Mouse (Mus musculus) limb, embryonic 15.5 days (tissue): ENCODE measurements at regions not wholly inside any gene's neighbourhood (a gene's known extent, or its start where the extent isn't known, plus 50 kb on each side); places are given as distances from the start of the nearest gene placed in this dataset.

Experiments
- ATAC-seq: fragments of 200-750 bp; cut with Nextera tagmentation; 2 replicates; pipeline ENCODE4 v1.8.0; 2017; ENCODE audit warnings: low read depth, moderate TSS enrichment; ENCODE audit not compliant: insufficient number of reproducible peaks, low FRiP score, low TSS enrichment
- H3K27ac ChIP-seq: fragments of 300-500 bp; sonication (generic); 2 replicates; pipeline ENCODE4 v1.5.1; 2015; ENCODE audit warnings: moderate library complexity, mild to moderate bottlenecking, inconsistent platforms
- H3K27me3 ChIP-seq: fragments of 300-500 bp; sonication (generic); 2 replicates; pipeline ENCODE4 v1.6.1; 2015; ENCODE audit warnings: inconsistent platforms
- H3K36me3 ChIP-seq: fragments of 300-500 bp; sonication (generic); 2 replicates; pipeline ENCODE4 v1.6.1; 2015; ENCODE audit warnings: inconsistent platforms
- H3K4me1 ChIP-seq: fragments of 300-500 bp; sonication (generic); 2 replicates; pipeline ENCODE4 v1.6.1; 2015; ENCODE audit warnings: inconsistent platforms
- H3K4me2 ChIP-seq: fragments of 300-500 bp; sonication (generic); 2 replicates; pipeline ENCODE4 v1.6.1; 2015; ENCODE audit warnings: mild to moderate bottlenecking, inconsistent platforms
- H3K4me3 ChIP-seq: fragments of 300-500 bp; sonication (generic); 2 replicates; pipeline ENCODE4 v1.5.1; 2015; ENCODE audit warnings: mild to moderate bottlenecking, inconsistent platforms
- H3K9ac ChIP-seq: fragments of 300-500 bp; sonication (generic); 2 replicates; pipeline ENCODE4 v1.6.1; 2015; ENCODE audit warnings: inconsistent platforms
- H3K9me3 ChIP-seq: fragments of 300-500 bp; sonication (generic); 2 replicates; pipeline ENCODE4 v1.6.1; 2016; ENCODE audit warnings: inconsistent platforms
- WGBS: fragments of 180-500 bp; shearing (Covaris S2); methylation state at CpG from one replicate; pipeline ENCODE4 v1.1.7; 2015; 5-methylcytosine and 5-hydroxymethylcytosine counted together

DNA sequence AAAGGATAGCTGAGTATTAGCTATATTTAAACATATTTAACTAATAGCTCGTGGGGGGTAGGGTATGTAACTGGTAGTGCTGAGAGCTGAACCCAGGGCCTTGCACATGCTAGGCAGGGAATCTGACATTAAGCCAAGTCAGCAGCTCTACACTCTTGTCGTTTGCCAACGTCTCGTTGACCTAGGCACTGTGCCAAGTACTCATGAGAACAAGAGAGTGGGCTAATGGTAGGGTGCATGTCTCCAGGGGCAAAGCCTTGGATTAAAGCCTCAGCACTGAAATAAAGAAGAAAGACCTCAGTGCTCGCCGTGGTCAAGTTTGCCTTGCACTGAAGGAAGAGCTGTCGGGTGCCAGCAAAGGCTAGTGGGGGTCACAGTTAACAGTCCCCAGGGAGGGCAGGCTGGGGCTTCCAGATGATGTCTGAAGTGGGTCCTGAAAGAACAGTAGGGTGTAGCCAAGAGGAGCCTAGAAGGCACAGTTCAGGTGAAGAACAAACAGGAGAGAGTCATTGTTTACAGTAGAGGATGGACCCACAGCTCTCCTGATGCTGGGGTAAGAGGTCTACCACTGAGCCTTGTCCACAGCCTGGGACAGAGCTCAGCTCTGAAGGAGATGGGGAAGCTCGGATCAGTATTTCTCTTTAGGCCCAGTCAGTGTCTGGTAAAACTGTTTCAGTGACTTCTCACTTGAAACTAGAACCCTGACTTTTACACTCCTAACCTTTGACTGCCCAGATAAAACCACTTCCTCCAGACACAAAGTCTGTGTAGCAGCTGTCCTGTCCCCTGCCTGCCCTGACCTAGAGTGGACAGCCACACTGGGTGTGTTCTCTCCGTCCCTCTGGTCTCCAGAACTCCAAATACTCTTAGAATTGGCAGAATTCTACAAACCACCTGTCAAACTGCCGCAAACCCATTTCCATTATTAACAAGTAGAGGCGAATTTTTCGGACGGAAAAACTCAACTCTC lies 121.7 kb upstream of the Jarid2 start:
- Histone ChIP-seq H3K4me3 (no peak overlapping the region), H3K27ac (no peak overlapping the region), H3K4me2 (no peak overlapping the region), H3K36me3 (no peaks in the 10 kb centered on the region), H3K9ac (no peak overlapping the region), H3K9me3 (no peaks in the 10 kb centered on the region), H3K27me3 (no peaks in the 10 kb centered on the region), H3K4me1 (peaks cover 8% of the 10 kb centered on the region)
- 65% methylated on average over 13 of the region's 13 CpGs for WGBS
- ATAC-seq: no peak

DNA sequence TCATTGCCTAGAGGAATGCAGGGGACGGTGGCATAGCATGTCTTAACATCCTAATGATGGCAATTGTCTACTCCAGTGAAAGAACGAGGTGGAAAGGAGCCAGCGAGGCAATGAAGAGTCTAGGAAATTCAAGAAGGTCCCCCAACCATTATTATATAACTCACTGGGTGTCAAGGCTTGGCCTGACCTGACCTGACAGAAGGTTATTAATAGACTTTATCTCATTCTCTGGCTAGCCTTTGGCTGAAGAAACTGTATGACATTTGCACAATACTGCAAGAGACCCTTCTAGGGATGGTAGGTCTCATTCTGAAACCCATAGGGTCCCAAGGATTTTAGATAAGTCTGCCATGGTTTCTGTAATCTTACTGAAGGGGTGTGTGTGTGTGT lies 121.0 kb upstream of the Jarid2 start:
- Histone ChIP-seq H3K4me1 (peaks cover 8% of the 10 kb centered on the region), H3K4me2 (no peak overlapping the region), H3K27me3 (no peaks in the 10 kb centered on the region), H3K4me3 (no peak overlapping the region), H3K36me3 (no peaks in the 10 kb centered on the region), H3K9me3 (no peaks in the 10 kb centered on the region), H3K9ac (no peak overlapping the region), H3K27ac (no peak overlapping the region)
- ATAC-seq: no peak
- 78% methylated on average over 3 of the region's 3 CpGs for WGBS

DNA sequence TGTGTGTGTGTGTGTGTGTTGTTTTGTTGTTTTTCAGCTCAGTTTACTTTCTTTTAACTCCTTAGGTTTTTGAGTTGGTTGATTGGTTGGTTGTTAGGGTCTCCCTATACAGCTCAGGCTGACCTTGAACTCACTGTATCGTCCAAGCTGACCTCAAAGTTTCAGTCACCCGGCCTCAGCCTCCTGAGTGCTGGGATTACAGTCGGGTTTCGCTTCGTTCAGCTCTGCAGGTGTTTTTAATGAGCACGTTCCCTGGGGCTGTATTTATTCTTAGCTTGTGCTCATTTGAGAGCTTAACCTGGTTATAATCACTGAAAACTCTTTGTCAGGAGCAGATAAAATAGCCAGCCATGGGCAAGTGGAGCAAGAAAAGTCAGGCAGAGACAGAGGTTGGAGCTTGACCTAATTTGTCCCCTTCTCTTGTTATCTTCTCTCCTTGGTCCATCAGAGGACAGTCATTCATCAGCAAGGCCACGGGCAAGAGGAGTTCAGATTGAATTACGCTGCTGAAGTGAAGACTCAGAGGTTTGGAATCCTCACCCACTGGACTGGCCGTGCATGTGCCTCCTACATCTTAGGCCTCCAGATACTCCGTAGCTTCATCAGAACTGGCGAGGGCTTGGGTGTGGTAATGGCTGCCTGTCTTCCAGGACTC lies 120.5 kb upstream of the Jarid2 start:
- no peak overlapping the region for H3K4me2 ChIP-seq
- H3K4me3 ChIP-seq: no peak overlapping the region
- H3K4me1 ChIP-seq: peaks cover 8% of the 10 kb centered on the region
- no peak for ATAC-seq
- no peak overlapping the region for H3K27ac ChIP-seq
- no peaks in the 10 kb centered on the region for H3K36me3 ChIP-seq
- H3K9ac ChIP-seq: no peak overlapping the region
- no peaks in the 10 kb centered on the region for H3K9me3 ChIP-seq
- WGBS: 38% methylated on average over 11 of the region's 11 CpGs
- H3K27me3 ChIP-seq: no peaks in the 10 kb centered on the region

DNA sequence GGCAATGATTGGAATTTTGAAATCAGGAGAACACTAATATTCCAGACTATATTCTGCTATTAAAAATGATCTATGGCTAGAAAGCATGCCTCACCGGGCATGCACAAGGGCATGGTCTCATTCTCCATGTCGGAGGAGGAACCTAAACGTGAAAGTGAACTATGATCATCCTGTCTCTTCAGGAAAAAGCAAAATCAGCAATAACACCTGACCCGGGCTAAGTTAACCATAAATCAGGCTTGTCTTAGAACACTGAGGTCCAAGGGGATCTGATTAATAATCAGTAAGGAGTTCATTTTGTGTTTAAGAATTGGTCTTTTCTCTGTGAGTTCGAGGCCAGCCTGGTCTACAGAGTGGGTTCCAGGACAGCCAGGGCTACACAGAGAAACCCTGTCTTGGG lies 119.7 kb upstream of the Jarid2 start:
- Histone ChIP-seq H3K27ac (no peak overlapping the region), H3K27me3 (no peaks in the 10 kb centered on the region), H3K36me3 (no peaks in the 10 kb centered on the region), H3K4me1 (peaks cover 8% of the 10 kb centered on the region), H3K4me3 (no peak overlapping the region), H3K9ac (no peak overlapping the region), H3K4me2 (no peak overlapping the region), H3K9me3 (no peaks in the 10 kb centered on the region)
- WGBS: 76% methylated on average over 5 of the region's 5 CpGs
- no peak for ATAC-seq

DNA sequence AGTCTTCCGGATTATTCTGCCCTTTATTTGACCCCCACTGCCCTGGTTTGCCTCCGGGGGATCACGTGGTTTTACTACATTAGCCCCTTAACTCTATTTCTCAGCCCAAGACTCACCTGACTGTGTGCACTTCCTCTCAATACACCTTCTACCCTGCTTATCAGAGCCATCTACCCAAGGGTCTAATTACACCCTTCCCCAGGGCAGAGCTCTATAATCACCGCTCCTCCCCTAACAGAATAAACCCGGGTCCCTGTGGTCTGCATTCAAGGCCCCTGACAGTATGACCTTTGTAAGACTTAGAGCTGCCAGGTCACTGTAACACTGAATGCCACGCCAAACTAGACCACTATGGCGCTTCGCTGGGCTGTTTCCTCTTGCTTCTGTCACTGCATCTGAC lies 113.6 kb upstream of the Jarid2 start:
- no peaks in the 10 kb centered on the region for H3K36me3 ChIP-seq
- no peaks in the 10 kb centered on the region for H3K9me3 ChIP-seq
- H3K27me3 ChIP-seq: no peaks in the 10 kb centered on the region
- no peak for ATAC-seq
- 0 out of 2 replicates have a peak, but pooled peaks cover 3% of the 10 kb centered on the region for H3K4me1 ChIP-seq
- H3K9ac ChIP-seq: no peak overlapping the region
- no peak overlapping the region for H3K4me2 ChIP-seq
- WGBS: 57% methylated on average over 8 of the region's 8 CpGs
- H3K27ac ChIP-seq: no peak overlapping the region
- no peak overlapping the region for H3K4me3 ChIP-seq

DNA sequence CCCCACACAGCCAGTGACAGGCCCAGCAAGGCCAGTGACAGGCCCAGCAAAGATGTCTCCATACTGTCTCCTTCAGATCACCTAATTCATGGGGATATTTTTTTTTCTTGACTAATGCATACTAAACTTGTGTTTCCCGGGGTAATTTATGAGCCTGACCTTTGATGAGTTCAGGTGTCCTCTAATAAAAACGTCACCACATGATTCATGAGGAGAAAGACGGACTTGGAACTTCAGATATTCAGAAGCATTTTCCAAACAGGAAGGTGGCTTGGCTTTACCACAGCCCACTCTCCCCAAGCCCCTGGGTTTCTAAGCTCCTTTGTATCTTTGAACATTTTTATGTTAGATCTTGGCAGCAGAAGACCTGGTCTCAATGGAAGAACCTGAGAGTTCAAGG lies 110.9 kb upstream of the Jarid2 start:
- Histone ChIP-seq H3K27ac (no peak overlapping the region), H3K4me2 (no peak overlapping the region), H3K36me3 (no peaks in the 10 kb centered on the region), H3K9ac (no peak overlapping the region), H3K4me3 (no peak overlapping the region), H3K9me3 (no peaks in the 10 kb centered on the region), H3K27me3 (no peaks in the 10 kb centered on the region), H3K4me1 (peaks cover 14% of the 10 kb centered on the region)
- ATAC-seq: no peak
- 36% methylated on average over 3 of the region's 3 CpGs for WGBS

DNA sequence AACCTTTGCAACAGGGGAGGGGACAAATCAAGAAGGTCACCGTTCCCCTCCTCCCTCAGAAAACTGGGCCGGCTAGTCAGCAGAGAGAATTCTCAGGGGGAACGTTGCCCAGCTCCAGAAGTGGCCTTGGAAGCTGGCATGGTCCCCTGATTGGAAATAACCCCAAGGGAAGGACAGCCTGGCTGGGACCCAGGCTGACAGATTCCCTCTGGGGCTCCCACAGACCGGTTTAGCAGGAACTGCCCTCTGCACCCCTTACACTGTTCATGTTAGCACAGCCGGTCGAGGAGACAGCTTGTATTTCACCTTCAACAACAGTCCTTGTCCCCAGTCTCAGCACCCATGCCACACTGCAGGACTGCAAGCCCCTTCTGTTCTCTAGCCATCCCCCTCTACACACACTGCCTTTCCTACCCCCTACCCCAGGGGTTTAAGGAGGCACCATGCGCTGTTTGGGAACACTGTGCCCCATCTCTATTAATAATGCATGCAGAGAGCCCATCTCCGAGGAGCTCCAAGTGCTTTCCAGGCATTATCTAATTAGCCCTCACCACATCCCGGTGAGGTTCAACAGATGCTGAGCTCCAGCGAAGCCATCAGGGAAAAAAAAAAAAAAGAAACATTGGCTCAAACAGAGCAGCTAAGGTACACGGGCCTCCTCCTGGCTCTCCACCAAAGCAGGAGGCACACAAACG lies 106.5 kb upstream of the Jarid2 start:
- no peak overlapping the region for H3K9ac ChIP-seq
- H3K27me3 ChIP-seq: no peaks in the 10 kb centered on the region
- no peak overlapping the region for H3K4me2 ChIP-seq
- no peak for ATAC-seq
- H3K4me1 ChIP-seq: peaks cover 17% of the 10 kb centered on the region
- H3K36me3 ChIP-seq: no peaks in the 10 kb centered on the region
- no peak overlapping the region for H3K27ac ChIP-seq
- H3K4me3 ChIP-seq: no peak overlapping the region
- WGBS: 33% methylated on average over 12 of the region's 12 CpGs
- no peaks in the 10 kb centered on the region for H3K9me3 ChIP-seq

DNA sequence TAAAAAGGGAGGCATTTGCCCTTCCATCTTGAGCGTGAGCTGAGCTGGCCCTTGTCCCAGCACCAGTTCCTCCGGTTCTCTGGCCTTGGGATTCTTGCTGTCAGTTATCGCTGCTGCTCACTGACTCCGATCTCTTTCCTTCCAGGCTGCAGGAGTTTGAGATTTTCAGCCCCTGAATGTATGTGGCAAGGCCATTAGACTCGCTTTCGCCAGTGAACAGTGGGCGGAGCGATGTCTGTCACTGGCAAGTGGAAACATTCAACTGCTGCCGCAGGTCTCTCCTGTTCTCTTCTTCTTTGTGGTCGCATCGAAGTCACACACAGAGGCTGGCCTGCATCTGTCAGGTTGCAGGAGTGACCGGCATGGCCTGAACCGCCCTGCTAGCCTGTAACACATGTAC lies 104.6 kb upstream of the Jarid2 start:
- H3K27ac ChIP-seq: no peak overlapping the region
- ATAC-seq: no peak
- H3K9me3 ChIP-seq: no peaks in the 10 kb centered on the region
- H3K9ac ChIP-seq: no peak overlapping the region
- H3K27me3 ChIP-seq: no peaks in the 10 kb centered on the region
- WGBS: 66% methylated on average over 13 of the region's 13 CpGs
- H3K4me3 ChIP-seq: no peak overlapping the region
- no peak overlapping the region for H3K4me2 ChIP-seq
- H3K36me3 ChIP-seq: no peaks in the 10 kb centered on the region
- H3K4me1 ChIP-seq: peaks cover 14% of the 10 kb centered on the region

DNA sequence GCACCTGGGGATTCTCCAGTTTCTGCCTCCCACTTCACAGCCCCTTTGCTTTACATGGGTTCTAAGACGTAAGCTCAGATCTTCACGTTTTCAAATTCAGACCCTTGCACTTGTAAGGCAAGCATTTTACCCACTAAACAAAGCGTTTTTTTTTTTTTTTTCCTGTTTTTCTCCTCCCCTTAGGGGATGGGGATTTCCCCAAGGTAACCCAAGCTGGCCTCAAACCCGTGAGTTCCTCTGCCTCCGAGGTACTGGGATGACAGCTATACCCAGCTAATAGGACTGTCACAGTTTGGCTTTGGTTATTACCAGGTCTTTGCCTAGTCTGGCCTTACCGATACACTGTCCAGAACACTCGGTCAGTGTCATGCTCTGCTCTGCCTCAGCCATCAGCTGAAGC lies 103.5 kb upstream of the Jarid2 start:
- no peak overlapping the region for H3K4me3 ChIP-seq
- WGBS: 59% methylated on average over 7 of the region's 7 CpGs
- H3K9me3 ChIP-seq: no peaks in the 10 kb centered on the region
- no peaks in the 10 kb centered on the region for H3K27me3 ChIP-seq
- peaks cover 17% of the 10 kb centered on the region for H3K4me1 ChIP-seq
- H3K27ac ChIP-seq: no peak overlapping the region
- no peaks in the 10 kb centered on the region for H3K36me3 ChIP-seq
- no peak overlapping the region for H3K4me2 ChIP-seq
- H3K9ac ChIP-seq: no peak overlapping the region
- ATAC-seq: no peak

DNA sequence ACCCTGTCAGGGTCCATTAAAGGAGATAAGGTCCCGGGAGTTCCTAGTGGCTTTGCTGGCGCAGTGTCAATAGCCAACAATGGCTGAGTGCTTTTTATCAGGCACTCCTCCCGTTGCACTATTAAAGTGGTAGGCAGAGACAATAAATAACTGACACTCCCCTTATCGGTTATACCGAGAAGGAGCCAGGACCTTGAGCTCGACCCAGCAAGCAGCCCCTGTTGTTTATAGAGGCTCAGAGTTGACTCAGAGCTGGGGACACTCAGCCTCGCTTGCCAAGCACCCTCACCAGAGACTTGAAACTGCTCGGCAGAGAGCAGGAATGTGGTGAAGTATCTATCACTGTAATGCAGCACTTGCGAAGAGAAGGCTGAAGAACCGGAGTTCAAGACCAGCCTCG lies 102.5 kb upstream of the Jarid2 start:
- Histone ChIP-seq H3K9ac (no peak overlapping the region), H3K27me3 (no peaks in the 10 kb centered on the region), H3K4me3 (no peak overlapping the region), H3K27ac (no peak overlapping the region), H3K4me1 (peaks cover 17% of the 10 kb centered on the region), H3K36me3 (no peaks in the 10 kb centered on the region), H3K9me3 (no peaks in the 10 kb centered on the region), H3K4me2 (no peak overlapping the region)
- no peak for ATAC-seq
- 56% methylated on average over 11 of the region's 11 CpGs for WGBS

DNA sequence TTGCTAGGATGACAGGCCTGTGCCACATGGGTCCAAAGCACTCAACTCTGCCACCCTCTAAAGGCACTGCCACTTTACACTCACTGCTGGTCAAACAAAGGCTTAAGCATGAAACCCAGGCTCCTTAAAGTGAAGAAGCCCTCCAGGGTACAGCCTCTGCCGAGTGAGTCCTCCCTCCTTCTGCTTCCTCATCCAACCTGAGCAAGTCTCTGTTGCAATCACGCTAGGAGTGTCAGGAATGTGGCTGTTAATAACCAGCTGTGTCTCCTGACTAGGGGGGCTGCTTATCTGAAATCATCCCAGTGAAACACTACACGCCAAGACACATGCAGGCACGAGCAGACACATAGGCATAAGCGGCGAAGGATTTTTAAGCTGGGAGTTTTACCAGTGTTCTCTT lies 99.2 kb upstream of the Jarid2 start:
- no peaks in the 10 kb centered on the region for H3K36me3 ChIP-seq
- H3K27me3 ChIP-seq: no peaks in the 10 kb centered on the region
- no peak overlapping the region for H3K4me3 ChIP-seq
- peaks cover 8% of the 10 kb centered on the region; the same call in 1 of the 2 replicates for H3K4me1 ChIP-seq
- no peaks in the 10 kb centered on the region for H3K9me3 ChIP-seq
- H3K4me2 ChIP-seq: no peak overlapping the region
- ATAC-seq: no peak
- 43% methylated on average over 6 of the region's 6 CpGs for WGBS
- H3K9ac ChIP-seq: no peak overlapping the region
- no peak overlapping the region for H3K27ac ChIP-seq

DNA sequence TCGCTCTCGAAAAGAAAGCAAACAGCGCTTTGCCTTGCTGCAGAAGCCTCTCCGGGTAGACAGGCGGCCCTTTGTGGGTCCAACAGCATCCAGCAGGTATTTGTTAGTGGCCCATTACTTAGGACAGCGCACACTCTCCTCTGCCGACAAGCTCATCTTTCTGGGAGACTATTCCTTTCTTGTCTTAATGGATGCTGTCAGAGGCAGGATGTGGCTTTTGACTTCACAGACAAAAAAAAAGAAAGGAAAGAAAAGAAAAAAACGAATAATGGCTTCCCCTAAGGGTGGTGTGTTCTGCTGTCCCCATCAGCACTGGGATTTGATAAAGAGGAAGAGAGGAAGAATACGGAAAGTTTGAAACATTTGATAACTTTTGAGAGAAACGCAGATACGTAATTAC lies 94.7 kb upstream of the Jarid2 start:
- WGBS: 23% methylated on average over 11 of the region's 11 CpGs
- no peaks in the 10 kb centered on the region for H3K9me3 ChIP-seq
- H3K36me3 ChIP-seq: no peaks in the 10 kb centered on the region
- H3K4me2 ChIP-seq: no peak overlapping the region
- H3K27me3 ChIP-seq: no peaks in the 10 kb centered on the region
- no peak overlapping the region for H3K4me3 ChIP-seq
- H3K4me1 ChIP-seq: peaks cover 13% of the 10 kb centered on the region
- H3K27ac ChIP-seq: no peak overlapping the region
- no peak overlapping the region for H3K9ac ChIP-seq
- ATAC-seq: no peak
